Mouse (Mus musculus) limb, embryonic 12.5 days (tissue): ENCODE measurements around the gene Pcx. TPM values are rescaled to one million over a fixed set of nuclear protein-coding genes. Genes with fewer than 3 reads are reported as not detected.

Source experiments
- ATAC-seq: fragments of 200-750 bp; cut with Nextera tagmentation; 2 replicates; pipeline ENCODE4 v1.8.0; 2017; ENCODE audit warnings: low read depth, moderate TSS enrichment; ENCODE audit not compliant: insufficient number of reproducible peaks, insufficient read depth, low FRiP score, low TSS enrichment
- H3K27ac ChIP-seq: fragments of 300-500 bp; sonication (generic); 2 replicates; pipeline ENCODE4 v1.5.1; 2016; ENCODE audit warnings: mild to moderate bottlenecking, moderate library complexity
- H3K27me3 ChIP-seq: fragments of 300-500 bp; sonication (generic); 2 replicates; pipeline ENCODE4 v1.6.1; 2016; ENCODE audit warnings: mild to moderate bottlenecking, moderate library complexity
- H3K36me3 ChIP-seq: fragments of 300-500 bp; sonication (generic); 2 replicates; pipeline ENCODE4 v1.6.1; 2016; ENCODE audit warnings: mild to moderate bottlenecking, moderate library complexity
- H3K4me1 ChIP-seq: fragments of 300-500 bp; sonication (generic); replicated peaks from 2 replicates; pipeline ENCODE4 v1.6.1; 2016
- H3K4me2 ChIP-seq: fragments of 300-500 bp; sonication (generic); 2 replicates; pipeline ENCODE4 v1.6.1; 2016; ENCODE audit warnings: mild to moderate bottlenecking, moderate library complexity
- H3K4me3 ChIP-seq: fragments of 300-500 bp; sonication (generic); replicated peaks from 2 replicates; pipeline ENCODE4 v1.5.1; 2016; ENCODE audit warnings: mild to moderate bottlenecking
- H3K9ac ChIP-seq: fragments of 300-500 bp; sonication (generic); replicated peaks from 2 replicates; pipeline ENCODE4 v1.6.1; 2016; ENCODE audit warnings: mild to moderate bottlenecking, moderate library complexity
- H3K9me3 ChIP-seq: fragments of 300-500 bp; sonication (generic); 2 replicates; pipeline ENCODE4 v1.6.1; 2016; ENCODE audit warnings: mild to moderate bottlenecking, moderate library complexity
- WGBS: fragments of 180-500 bp; shearing (Covaris S2); methylation state at CpG from one replicate; pipeline ENCODE4 v1.1.7; 2016; 5-methylcytosine and 5-hydroxymethylcytosine counted together
- polyA plus RNA-seq: library from polyadenylated mRNA; unstranded; fragments of >200 nt; fragmentation: Nextera tagmentation; extraction: Ambion mirVana; gene quantifications from 2 replicates; pipeline ENCODE4 v1.2.1, GENCODE M21; 2016

Gene Pcx
- polyA plus RNA-seq, 1 experiment from 2014 or later, result 20.6 TPM

- ATAC-seq, result no peak; the same call in 1 of the 2 replicates
Observed at GRCm38 (mm10) chr19:4497263-4497973, 12.9 kb upstream of the Pcx start.

DNA sequence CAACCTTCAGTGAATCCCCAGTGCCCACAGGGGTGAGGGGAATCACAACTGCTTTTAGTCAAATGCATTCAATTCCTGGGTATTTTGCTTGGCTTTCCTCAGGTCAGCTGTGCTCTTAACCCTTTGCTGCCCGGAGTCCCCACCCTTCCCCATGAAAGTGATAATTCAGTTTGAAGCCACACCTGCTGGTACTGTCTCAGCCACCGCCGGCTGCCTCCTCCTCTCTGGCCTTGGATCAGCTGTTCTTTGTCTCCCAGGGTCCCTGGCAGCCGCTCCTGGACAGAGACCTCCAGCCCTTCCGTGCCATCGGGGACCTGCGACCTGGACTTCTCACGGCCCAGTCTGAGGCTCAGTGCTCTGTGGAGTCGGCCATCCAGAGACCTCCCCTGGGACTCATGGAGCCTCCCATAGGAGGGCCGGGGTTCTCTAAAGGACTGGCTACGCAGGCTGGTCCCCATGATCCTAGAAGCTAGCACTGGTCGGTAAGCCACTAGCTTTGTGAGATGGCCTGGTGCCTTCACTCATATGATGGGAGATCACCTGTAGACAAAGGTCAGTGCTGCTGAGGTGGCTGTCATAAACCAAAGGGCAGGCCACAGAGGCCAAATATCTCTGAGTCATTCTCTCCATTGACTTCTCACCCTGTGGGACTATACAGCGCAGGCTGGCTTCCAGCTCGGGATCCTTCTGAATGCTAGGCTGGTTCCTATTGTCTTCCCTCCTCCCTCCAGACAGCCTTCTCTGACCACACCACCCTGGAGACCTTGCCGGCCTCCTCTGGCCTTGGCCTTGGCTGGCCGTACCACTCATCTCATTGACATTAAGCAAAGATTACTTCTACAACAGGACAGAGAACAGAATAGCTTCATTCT is 12.0 kb upstream of the Pcx start, which contains the start of gene 2010003K11Rik:
Gene 2010003K11Rik (minus strand): TSS at position 522 of the 872 bp plus-strand sequence.
- Histone ChIP-seq H3K9me3 (no peaks in the 10 kb centered on the region), H3K4me1 (peaks cover 10% of the 10 kb centered on the region), H3K27me3 (no peaks in the 10 kb centered on the region), H3K36me3 (no peaks in the 10 kb centered on the region), H3K4me2 (peak within 1 kb of the TSS; percentile 27; the same call in 1 of the 2 replicates), H3K27ac (no peak within 1 kb of the TSS), H3K9ac (no peak within 1 kb of the TSS), H3K4me3 (no peak within 1 kb of the TSS)
- peak; percentile 56 for ATAC-seq
- 58% methylated on average over 16 of the region's 16 CpGs for WGBS

More at GRCm38 (mm10) chr19:4497263-4497973, 12.9 kb upstream of the Pcx start:
- H3K4me2 ChIP-seq, result peak overlapping the region; percentile 27; the same call in 1 of the 2 replicates
- no peaks in the 10 kb centered on the region for H3K9me3 ChIP-seq
- no peaks in the 10 kb centered on the region for H3K36me3 ChIP-seq
- no peak overlapping the region for H3K9ac ChIP-seq
- peaks cover 10% of the 10 kb centered on the region for H3K4me1 ChIP-seq
- H3K27me3 ChIP-seq, result no peaks in the 10 kb centered on the region
- 9% methylated on average over 4 of the region's 4 CpGs for WGBS
- no peak overlapping the region for H3K4me3 ChIP-seq
- no peak overlapping the region for H3K27ac ChIP-seq

DNA sequence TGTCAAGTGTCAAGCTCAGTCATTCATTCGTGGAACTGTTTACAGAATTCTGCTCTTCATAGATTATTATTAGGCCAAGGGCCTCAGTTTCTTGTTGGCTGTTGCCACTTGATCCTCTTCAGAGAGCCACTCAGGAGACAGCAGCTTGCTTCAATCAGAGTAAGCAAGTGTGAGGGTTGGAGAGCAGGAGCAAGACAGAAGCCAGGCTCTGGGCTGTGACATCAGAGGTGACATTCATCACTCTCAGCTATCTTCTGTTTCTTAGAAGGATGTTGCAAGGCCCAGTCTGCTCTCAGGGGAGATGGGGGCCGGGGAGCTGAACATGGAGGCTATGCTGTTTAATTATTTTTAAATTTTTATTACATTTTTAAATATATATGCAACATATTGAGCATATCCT is 7.6 kb upstream of the Pcx start:
- Histone ChIP-seq H3K4me1 (peaks cover 8% of the 10 kb centered on the region), H3K27me3 (no peaks in the 10 kb centered on the region), H3K27ac (no peak overlapping the region), H3K4me2 (no peak overlapping the region), H3K9ac (no peak overlapping the region), H3K36me3 (no peaks in the 10 kb centered on the region), H3K4me3 (no peak overlapping the region), H3K9me3 (no peaks in the 10 kb centered on the region)
- no peak for ATAC-seq
- 79% methylated on average over 2 of the region's 2 CpGs for WGBS

GRCm38 (mm10) chr19:4504830-4505229 is 5.4 kb upstream of the Pcx start:
- Histone ChIP-seq H3K4me2 (no peak overlapping the region), H3K27ac (no peak overlapping the region), H3K9me3 (no peaks in the 10 kb centered on the region), H3K4me1 (no peaks in the 10 kb centered on the region; the same call in 1 of the 2 replicates), H3K9ac (no peak overlapping the region), H3K27me3 (no peaks in the 10 kb centered on the region), H3K36me3 (no peaks in the 10 kb centered on the region), H3K4me3 (no peak overlapping the region)
- no peak for ATAC-seq
- WGBS, result 91% methylated on average over 1 of the region's 1 CpGs

DNA sequence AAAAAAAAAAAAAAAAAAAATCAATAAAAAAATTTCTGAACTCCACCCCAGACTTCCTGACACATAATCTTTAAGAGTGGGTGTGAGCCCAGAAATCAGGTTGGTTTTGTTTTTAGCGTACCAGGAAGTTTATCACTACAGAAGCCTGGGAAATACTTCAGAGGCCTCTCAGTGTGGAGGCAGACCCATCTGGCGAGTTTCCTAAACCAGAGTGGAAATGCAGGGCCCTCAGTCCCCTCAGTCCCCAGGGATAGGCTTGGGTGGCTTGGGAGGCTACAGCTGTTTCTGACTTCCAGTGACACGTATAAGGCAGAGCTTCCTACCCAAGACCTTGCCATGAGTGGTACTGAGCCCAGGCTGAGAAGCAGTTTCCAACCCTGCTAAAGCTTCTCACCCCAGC is 2.5 kb upstream of the Pcx start:
- H3K4me1 ChIP-seq, result peaks cover 10% of the 10 kb centered on the region
- H3K9ac ChIP-seq, result no peak overlapping the region
- no peak for ATAC-seq
- no peak overlapping the region for H3K4me2 ChIP-seq
- H3K27ac ChIP-seq, result no peak overlapping the region
- no peak overlapping the region for H3K4me3 ChIP-seq
- H3K27me3 ChIP-seq, result peaks cover 15% of the 10 kb centered on the region; the same call in 1 of the 2 replicates
- no peaks in the 10 kb centered on the region for H3K9me3 ChIP-seq
- no peaks in the 10 kb centered on the region for H3K36me3 ChIP-seq
- 74% methylated on average over 3 of the region's 3 CpGs for WGBS

DNA sequence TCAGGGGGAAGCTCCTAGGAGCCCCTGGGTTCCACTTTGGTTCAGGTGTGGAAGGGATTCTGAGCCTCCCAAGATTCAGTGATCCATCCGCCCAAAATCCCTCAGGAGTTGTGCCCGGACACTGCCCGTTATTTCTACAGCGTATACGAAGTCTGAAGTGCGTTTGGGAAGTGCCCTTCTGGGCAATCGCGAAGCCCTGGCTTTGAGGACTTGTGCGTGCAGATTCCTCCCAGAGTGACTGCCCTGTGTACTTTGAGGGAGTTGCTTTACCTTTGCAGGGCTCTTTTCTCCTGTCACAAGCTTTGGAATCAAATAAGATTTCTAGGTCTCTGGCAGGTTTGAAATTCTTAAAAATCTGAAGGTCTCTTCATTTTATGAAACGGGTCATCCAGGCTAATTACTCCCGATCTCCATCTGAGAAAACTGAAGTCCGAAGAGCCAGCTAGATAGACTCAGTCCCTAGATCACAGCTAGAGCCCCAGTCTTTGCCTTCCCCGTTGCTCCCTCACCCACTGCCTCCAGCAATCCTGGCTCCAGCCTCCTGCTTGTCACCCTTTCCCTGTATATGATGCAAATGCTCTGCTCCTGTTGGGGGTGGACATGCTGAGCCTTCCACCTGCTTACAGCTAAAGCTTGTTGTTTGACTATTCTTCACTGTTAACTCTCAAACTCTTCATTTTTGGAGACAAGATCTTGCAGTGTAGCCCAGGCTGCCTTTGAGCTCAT is 1.0 kb downstream of the Pcx start:
- Histone ChIP-seq H3K27ac (no peak overlapping the region), H3K9me3 (no peaks in the 10 kb centered on the region), H3K27me3 (peaks cover 15% of the 10 kb centered on the region; the same call in 1 of the 2 replicates), H3K4me3 (peak overlapping the region; percentile 72), H3K36me3 (no peaks in the 10 kb centered on the region), H3K4me1 (peaks cover 28% of the 10 kb centered on the region), H3K9ac (peak overlapping the region; percentile 61; the same call in 1 of the 2 replicates), H3K4me2 (peak overlapping the region; percentile 91)
- WGBS, result 8% methylated on average over 13 of the region's 13 CpGs
- no peak for ATAC-seq

- no peak overlapping the region for H3K27ac ChIP-seq
- H3K9me3 ChIP-seq, result no peaks in the 10 kb centered on the region
- H3K27me3 ChIP-seq, result peaks cover 15% of the 10 kb centered on the region; the same call in 1 of the 2 replicates
- 73% methylated on average over 4 of the region's 4 CpGs for WGBS
- no peak for ATAC-seq
- no peak overlapping the region for H3K4me3 ChIP-seq
- no peaks in the 10 kb centered on the region for H3K36me3 ChIP-seq
- no peak overlapping the region for H3K9ac ChIP-seq
- H3K4me2 ChIP-seq, result no peak overlapping the region
- H3K4me1 ChIP-seq, result peaks cover 33% of the 10 kb centered on the region
Observed at GRCm38 (mm10) chr19:4513236-4513858, 3.1 kb downstream of the Pcx start.

DNA sequence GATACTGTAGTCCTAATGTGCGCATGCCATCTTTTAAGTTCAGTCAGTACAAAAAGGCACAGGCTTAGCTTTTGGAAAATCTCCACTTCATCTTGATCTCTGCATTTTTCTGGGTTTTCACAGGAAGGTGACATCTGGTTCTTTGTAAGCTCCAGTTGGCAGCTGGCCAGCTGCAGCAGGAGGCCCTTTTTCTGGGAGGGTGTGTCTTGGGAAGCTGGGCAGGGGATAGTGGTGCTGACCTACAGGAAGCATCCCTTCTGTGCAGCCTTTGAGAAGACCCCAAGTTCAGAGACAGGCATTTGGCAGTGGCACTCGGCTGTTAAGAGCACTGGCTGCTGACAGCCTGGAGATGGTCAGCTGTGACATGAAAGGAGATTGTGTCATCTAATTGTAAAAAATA is 5.5 kb downstream of the Pcx start:
- Histone ChIP-seq H3K9me3 (no peaks in the 10 kb centered on the region), H3K36me3 (no peaks in the 10 kb centered on the region), H3K27me3 (peaks cover 12% of the 10 kb centered on the region; the same call in 1 of the 2 replicates), H3K4me1 (peaks cover 31% of the 10 kb centered on the region), H3K27ac (peak overlapping the region; percentile 74), H3K9ac (0 out of 2 replicates have a peak overlapping the region, but pooled peaks have one; percentile 31), H3K4me3 (no peak overlapping the region), H3K4me2 (0 out of 2 replicates have a peak overlapping the region, but pooled peaks have one; percentile 11)
- 46% methylated on average over 2 of the region's 2 CpGs for WGBS
- no peak for ATAC-seq

- Histone ChIP-seq H3K4me3 (no peak overlapping the region), H3K4me2 (no peak overlapping the region), H3K9ac (no peak overlapping the region), H3K4me1 (peaks cover 26% of the 10 kb centered on the region), H3K27ac (peak overlapping the region; percentile 74; the same call in 1 of the 2 replicates), H3K36me3 (no peaks in the 10 kb centered on the region), H3K27me3 (peaks cover 7% of the 10 kb centered on the region; the same call in 1 of the 2 replicates), H3K9me3 (no peaks in the 10 kb centered on the region)
- 64% methylated on average over 2 of the region's 2 CpGs for WGBS
- ATAC-seq, result no peak
Observed at GRCm38 (mm10) chr19:4516288-4516687, 6.0 kb downstream of the Pcx start.

GRCm38 (mm10) chr19:4517483-4517882 is 7.2 kb downstream of the Pcx start:
- H3K4me2 ChIP-seq, result no peak overlapping the region
- 86% methylated on average over 1 of the region's 1 CpGs for WGBS
- no peaks in the 10 kb centered on the region for H3K9me3 ChIP-seq
- no peaks in the 10 kb centered on the region for H3K27me3 ChIP-seq
- peaks cover 23% of the 10 kb centered on the region for H3K4me1 ChIP-seq
- H3K36me3 ChIP-seq, result no peaks in the 10 kb centered on the region
- ATAC-seq, result no peak
- no peak overlapping the region for H3K4me3 ChIP-seq
- no peak overlapping the region for H3K27ac ChIP-seq
- H3K9ac ChIP-seq, result no peak overlapping the region
